Mouse (Mus musculus) c-Kit-positive CD71-negative TER-119-negative erythroid progenitor cells, embryonic 14.5 days (primary cell): ENCODE data around the gene Anxa1.

Source experiments
- DNase-seq: peaks from one replicate; pipeline ENCODE4 v3.0.0-alpha.2; 2013; ENCODE audit warnings: low read depth

Anxa1 gene

DNA sequence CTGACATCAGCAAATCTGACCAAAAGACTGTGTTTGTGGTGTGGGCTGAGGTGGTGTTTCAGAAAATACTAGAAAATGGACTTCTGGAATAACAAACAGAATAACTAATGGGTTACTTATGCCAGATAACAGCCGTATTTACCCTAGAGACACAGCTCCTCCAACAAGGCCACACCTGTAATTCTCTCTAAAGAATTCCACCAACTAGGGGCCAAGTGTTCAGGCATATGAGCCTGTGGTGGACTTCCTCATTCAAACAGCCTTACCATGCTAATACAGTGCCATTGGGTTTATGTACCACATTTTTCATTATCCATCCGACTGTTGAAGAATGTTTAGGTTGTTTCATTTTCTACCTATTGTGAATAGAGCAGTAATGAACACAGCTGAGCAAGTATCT, 20.6 kb downstream of the Anxa1 start:
- no peak for DNase-seq

DNA sequence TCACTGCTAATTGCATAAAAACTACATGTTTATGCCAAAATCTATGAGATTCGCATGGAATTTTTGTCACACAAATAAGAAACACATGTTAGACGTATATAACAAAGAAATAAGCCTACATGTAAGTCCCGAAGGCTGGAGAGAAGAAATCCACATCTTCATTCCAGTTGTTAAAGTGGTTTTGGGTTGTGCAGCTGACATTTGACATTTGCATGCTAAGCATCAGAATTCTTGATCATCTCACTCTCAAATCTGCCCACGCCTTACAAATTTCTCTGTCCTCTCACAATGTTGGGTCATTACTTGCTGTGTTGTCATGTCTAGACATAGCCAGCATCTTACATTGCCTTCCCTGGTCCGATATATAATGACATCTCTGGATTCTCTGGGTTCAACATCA, 24.2 kb downstream of the Anxa1 start:
- no peak for DNase-seq

DNA sequence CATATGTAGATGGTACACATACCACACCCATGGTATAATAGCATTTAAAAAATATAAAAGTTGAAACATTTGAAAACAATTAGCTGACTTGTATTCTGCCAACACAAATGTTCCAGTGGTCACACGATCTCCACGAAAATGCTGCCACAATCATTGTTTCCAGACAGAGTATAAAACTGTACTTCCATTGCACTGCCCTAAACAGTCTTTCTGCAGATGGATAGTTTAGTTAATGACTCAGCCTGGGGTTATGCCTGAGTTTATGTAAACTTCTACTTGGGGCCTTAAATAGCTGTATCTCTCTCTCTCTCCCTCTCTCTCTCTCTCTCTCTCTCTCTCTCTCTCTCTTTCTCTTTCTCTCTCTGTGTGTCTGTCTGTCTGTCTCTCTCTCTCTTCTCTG, 24.7 kb downstream of the Anxa1 start:
- DNase-seq: no peak

DNA sequence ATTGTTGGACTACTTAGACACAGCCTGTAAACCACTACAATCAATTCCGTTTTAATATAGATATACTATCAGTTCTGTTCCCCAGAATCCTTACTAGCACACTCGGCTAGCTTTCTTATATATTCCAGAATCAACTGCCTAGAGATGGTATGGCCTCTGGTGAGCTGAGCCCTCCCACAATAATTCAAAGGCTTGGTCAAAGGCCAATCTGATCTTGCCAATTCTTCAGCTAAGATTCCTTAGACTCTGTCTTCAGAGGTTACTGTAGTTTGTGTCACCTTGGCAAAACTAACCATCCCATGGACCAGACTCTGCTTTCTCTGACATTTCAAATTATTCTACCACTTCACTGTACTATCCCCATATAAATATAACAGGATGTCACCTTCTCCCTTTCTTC, 25.4 kb downstream of the Anxa1 start:
- no peak for DNase-seq

DNA sequence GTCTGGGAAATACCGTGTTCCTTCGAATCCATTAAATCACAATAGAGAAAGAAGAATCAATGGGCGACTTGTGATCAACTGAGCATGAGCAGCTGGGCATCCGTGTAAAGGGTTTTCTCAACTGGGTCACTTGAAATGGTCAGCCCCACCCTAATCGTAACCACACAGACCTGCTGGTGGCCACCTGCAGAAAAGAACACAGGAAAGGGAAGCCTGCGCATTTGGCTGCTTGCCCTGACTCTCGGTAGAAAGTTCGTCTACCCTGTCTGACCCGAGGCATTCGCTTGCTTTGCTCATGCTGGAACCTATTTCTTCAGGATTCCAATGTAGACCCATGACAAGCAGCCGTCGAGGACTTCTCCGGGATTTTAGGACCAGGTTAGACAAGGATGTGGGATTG, 25.8 kb downstream of the Anxa1 start:
- no peak for DNase-seq

DNA sequence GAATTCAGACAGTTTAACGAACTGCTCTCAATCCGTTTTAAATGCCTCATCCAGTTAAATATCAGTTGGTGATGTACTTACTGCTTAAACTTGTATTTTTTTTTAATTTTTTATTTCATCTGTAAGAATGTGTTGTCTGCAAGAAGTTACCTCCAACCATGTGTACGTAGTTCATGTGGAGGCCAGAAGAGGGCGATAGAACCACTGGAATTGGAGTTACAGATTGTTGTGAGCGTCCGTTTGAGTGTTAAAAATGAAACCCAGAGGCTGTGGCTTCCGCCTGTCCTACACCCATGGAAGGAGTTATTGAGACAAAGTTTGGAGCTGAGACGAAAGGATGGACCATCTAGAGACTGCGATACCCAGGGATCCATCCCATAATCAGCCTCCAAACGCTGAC, 27.5 kb downstream of the Anxa1 start:
- peak; percentile 46 for DNase-seq

DNA sequence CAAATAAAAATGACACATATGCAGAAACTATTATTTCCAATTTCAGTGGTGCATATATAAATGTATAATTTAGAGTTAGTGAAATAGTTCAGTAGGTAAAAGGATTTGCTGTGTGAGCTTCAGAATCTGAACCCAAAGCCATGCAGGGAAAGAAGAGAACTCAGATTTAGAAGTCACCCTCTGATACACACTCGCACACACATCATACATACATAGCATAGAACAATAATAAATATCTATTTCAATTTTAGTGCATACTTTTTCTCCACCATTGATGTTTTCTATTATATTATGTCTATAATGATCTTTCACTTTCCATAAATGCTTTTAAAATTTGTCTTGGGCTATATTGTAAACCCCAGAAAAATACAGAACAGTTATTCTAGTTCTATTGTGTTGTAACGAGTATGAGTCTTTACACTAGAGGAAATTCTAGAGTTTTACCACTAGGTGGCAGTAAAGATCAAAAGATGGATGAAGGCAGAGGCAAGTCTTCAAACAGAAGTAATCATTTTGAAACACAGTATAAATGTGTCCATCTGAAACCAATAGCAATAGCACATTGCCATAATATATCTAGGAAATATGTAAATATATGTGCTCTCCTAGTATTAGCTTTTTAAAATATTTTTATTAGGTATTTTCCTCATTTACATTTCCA, 28.7 kb downstream of the Anxa1 start:
- DNase-seq: peak; percentile 25

DNA sequence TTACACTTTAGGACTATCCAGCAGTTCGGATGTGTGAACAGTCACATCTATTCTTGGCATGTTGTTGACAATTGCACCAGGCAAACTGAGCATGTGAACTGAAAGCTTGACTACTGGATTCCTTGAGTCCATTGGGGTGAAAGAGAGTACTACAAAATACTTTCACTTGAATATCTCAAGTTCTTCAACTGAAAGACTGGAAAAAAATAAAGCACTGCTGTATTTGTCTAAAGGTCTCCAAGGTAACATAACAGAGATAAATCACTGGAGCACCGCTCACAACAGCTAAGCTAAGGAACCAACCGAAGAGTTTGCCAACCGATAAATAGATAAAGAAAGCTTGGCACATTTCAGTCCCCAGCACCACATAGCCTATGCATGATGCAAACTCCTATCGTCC, 32.1 kb downstream of the Anxa1 start:
- no peak for DNase-seq

DNA sequence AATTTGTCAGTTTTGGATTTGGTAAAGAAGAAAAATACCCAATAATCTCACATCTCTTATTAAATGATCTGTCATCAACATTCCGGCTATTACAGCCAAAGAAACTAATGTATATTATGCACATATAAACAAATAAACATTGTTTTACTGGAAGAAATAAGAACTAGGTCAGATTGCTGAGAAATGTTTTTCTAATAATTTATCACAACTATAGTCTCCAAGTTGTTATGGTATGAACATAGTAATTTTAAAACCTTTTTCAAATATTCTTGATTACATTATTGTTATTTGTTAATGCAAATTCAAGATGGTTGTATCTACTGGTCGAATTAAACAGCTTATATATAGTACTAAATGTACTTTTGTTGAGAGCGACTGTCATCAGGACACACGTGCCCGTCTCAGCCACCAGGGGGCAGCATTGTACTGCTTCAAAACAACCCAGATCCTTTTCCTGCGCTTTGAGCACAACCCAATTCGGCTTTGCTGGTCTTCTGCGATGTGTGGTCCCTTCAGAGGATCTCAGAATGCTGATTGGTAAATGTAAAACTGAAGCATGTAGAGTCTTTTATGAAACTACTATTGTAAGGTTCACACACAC, 45.3 kb downstream of the Anxa1 start:
- DNase-seq: peak; percentile 60

DNA sequence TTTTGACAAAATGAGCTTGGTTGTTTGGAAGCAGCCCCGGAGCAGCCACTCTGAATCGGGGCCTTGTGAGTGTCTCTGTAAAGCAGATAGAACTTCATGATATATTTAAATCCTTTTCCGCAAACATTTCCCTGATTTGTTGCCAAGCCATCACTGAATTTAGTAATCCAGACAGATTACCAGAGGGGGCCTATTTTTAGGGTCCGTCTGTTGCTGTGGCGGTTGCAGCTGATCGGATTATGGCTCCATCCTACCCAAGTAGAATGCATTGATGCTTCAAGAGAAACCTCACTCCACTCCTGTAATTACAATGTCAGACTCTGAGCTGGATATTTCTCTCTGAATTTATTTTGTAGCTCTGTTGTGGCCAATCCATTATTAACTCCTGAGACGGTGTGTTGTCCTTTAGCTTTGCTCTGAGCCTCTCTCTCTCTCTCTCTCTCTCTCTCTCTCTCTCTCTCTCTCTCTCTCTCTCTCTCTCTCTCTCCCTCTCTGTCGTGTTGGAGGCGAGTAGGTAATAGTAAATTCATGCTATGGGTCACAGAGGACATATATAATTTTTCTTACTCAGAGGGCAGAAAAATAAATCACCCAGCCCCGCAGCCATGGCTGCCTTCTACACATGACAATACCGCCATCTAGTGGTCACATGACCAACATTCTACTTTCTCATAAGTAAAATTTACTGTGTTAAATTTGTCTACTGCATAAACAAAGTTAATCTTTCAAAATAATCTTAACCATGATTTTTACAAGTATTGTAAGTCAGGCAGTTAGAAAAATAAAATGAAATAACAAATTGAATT, 46.0 kb downstream of the Anxa1 start:
- DNase-seq: peak; percentile 35

DNA sequence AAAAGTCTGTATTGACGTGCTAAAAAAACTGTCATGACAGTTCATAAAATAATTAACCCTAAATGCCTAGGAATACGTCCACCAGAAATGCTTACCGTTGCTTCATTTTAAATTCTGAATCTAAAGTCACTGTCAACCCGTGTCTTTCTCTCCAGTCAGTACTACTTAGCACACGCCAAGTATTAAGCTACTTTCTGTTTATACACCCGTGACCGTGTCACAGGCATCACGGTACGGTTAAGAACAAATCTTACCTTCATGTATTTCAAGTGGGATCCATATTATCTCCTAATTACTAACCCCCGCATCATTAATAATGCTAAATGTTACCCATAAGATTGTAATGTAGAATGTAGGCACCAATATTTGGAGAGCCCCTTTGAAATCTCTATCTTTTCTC, 46.7 kb downstream of the Anxa1 start:
- no peak for DNase-seq
